Mouse (Mus musculus): Measurements from ENCODE around the gene Gm10181. TPM values are rescaled to one million over a fixed set of nuclear protein-coding genes. Genes with fewer than 3 reads are reported as not detected.

Gene Gm10181
- polyA plus RNA-seq, 1 experiment from 2014 or later, result not detected

- Histone ChIP-seq H3K9me3 (ENCODE audit: control insufficient read depth, low read length) (no peaks in the 10 kb centered on the region), H3K36me3 (ENCODE audit: control insufficient read depth, insufficient read depth) (no peaks in the 10 kb centered on the region), H3K4me1 (replicated peaks; ENCODE audit: control insufficient read depth, insufficient read depth, low read length) (no peaks in the 10 kb centered on the region), H3K27me3 (replicated peaks; ENCODE audit: control insufficient read depth, insufficient read depth, low read length) (no peaks in the 10 kb centered on the region), H3K27ac (ENCODE audit: low read length) (no peak overlapping the region), H3K9ac (replicated peaks; ENCODE audit: low read depth, low read length) (no peak overlapping the region), H3K4me2 (ENCODE audit: low read length) (no peak overlapping the region), H3K4me3 (replicated peaks; ENCODE audit: low read length) (no peak overlapping the region)
- WGBS, result 100% methylated on average over 1 of the region's 1 CpGs
- no peak for ATAC-seq
These were observed 49.7 kb downstream of the Gm10181 start for GRCm38 (mm10) chr9:25138900-25139299.

Other genes starting within 250 kb of the Gm10181 start
- 35.7 and 41.8 TPM in 2 replicates for gene Herpud2, start 62.4 kb downstream of the Gm10181 start, polyA plus RNA-seq (2015; fragmentation: Nextera tagmentation; extraction: Ambion mirVana)
- gene Sept7, start 163.0 kb downstream of the Gm10181 start, polyA plus RNA-seq (2015; fragmentation: Nextera tagmentation; extraction: Ambion mirVana), result 265 and 301 TPM in 2 replicates

All from forebrain, embryonic 16.5 days (tissue).